Mouse (Mus musculus) erythroblast, embryonic 14.5 days (primary cell): Measurements from ENCODE around the gene Hdgfl2.

ENCODE experiments used
- GATA1 ChIP-seq: IDR thresholded peaks from 2 replicates; pipeline ENCODE4 v1.6.1; 2012; ENCODE audit warnings: low read length, inconsistent platforms, mixed read lengths
- TAL1 ChIP-seq: IDR thresholded peaks from 3 replicates; pipeline ENCODE4 v1.6.1; 2012; ENCODE audit warnings: low read length, inconsistent platforms, mixed read lengths

- no peak for TF ChIP-seq TAL1
- no peak for TF ChIP-seq GATA1
Observed at GRCm38 (mm10) chr17:56117251-56117710, 37.8 kb downstream of the Hdgfl2 start, which contains the start of gene Plin5.
